Mouse (Mus musculus) hindbrain, embryonic 11.5 days (tissue): Measurements from ENCODE around the gene Usp2. TPM values are rescaled to one million over a fixed set of nuclear protein-coding genes. Genes with fewer than 3 reads are reported as not detected.

Source experiments
- ATAC-seq: fragments of 200-750 bp; cut with Nextera tagmentation; 2 replicates; pipeline ENCODE4 v1.8.0; 2017; ENCODE audit warnings: mild to moderate bottlenecking, moderate TSS enrichment, moderate library complexity; ENCODE audit not compliant: low FRiP score
- DNase-seq: peaks from one replicate; pipeline ENCODE4 v3.0.0-alpha.2; 2015; ENCODE audit warnings: low spot score
- H3K27ac ChIP-seq: fragments of 300-500 bp; sonication (generic); 2 replicates; pipeline ENCODE4 v1.5.1; 2014; ENCODE audit warnings: mild to moderate bottlenecking, low read depth, low read length
- H3K27me3 ChIP-seq: fragments of 300-500 bp; sonication (generic); 2 replicates; pipeline ENCODE4 v1.6.1; 2014; ENCODE audit warnings: mild to moderate bottlenecking, low read length, moderate library complexity, mixed read lengths; ENCODE audit not compliant: control insufficient read depth, insufficient read depth
- H3K36me3 ChIP-seq: fragments of 300-500 bp; sonication (generic); 2 replicates; pipeline ENCODE4 v1.6.1; 2014; ENCODE audit warnings: mild to moderate bottlenecking, low read length, moderate library complexity, mixed read lengths; ENCODE audit not compliant: control insufficient read depth, insufficient read depth
- H3K4me1 ChIP-seq: fragments of 300-500 bp; sonication (generic); replicated peaks from 2 replicates; pipeline ENCODE4 v1.6.1; 2014; ENCODE audit warnings: low read length, mixed read lengths; ENCODE audit not compliant: control insufficient read depth, insufficient read depth
- H3K4me2 ChIP-seq: fragments of 300-500 bp; sonication (generic); replicated peaks from 2 replicates; pipeline ENCODE4 v1.6.1; 2014; ENCODE audit warnings: mild to moderate bottlenecking, low read depth, low read length
- H3K4me3 ChIP-seq: fragments of 300-500 bp; sonication (generic); 2 replicates; pipeline ENCODE4 v1.5.1; 2014; ENCODE audit warnings: low read depth, low read length
- H3K9ac ChIP-seq: fragments of 300-500 bp; sonication (generic); 2 replicates; pipeline ENCODE4 v1.6.1; 2014; ENCODE audit warnings: low read depth, low read length
- H3K9me3 ChIP-seq: fragments of 300-500 bp; sonication (generic); 2 replicates; pipeline ENCODE4 v1.6.1; 2016; ENCODE audit warnings: low read length; ENCODE audit not compliant: control insufficient read depth
- WGBS: fragments of 180-500 bp; shearing (Covaris S2); extraction: QIAGEN DNeasy Blood & Tissue Kit; methylation state at CpG from one replicate; pipeline ENCODE4 v1.1.7; 2014; 5-methylcytosine and 5-hydroxymethylcytosine counted together
- polyA plus RNA-seq: library from polyadenylated mRNA; unstranded; fragments of >200 nt; fragmentation: Nextera tagmentation; extraction: Ambion mirVana; gene quantifications from 2 replicates; pipeline ENCODE4 v1.2.1, GENCODE M21; 2014

The Usp2 gene
- 11.4 and 13.9 TPM in 2 replicates for polyA plus RNA-seq

DNA sequence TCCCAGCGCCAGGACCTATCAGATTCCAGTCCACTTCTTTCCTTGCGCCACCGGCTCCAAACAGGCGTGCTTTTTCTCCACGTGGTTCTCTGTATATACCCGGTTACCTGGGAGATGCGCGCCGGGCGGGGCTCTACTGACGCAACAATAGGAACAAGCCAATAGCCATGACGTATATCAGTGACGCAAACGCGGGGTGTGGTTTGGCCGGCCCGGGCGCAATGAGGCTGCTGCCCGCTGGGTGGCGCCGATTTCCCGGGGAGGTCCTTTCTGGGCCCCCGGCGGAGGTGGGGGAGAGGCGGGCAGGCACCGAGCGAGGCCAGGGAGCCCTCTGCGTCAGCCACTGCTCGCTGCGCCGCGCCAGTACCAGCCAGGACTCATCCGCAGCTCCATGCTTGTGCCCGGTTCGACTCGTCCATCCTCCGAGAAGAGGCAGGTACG lies at the start of gene Usp2:
Gene Usp2, plus strand, starts transcription at position 237 of the 441 bp plus-strand sequence.
- Histone ChIP-seq H3K9ac (peak within 1 kb of the TSS; percentile 5; the same call in 1 of the 2 replicates), H3K4me3 (peak within 1 kb of the TSS; percentile 30), H3K27me3 (no peaks in the 10 kb centered on the region), H3K4me2 (peak within 1 kb of the TSS; percentile 42), H3K27ac (no peak within 1 kb of the TSS), H3K36me3 (no peaks in the 10 kb centered on the region), H3K9me3 (no peaks in the 10 kb centered on the region), H3K4me1 (peaks cover 12% of the 10 kb centered on the region)
- DNase-seq (peak; percentile 99), ATAC-seq (peak; percentile 97)
- WGBS: 0% methylated on average over 36 of the region's 38 CpGs

DNA sequence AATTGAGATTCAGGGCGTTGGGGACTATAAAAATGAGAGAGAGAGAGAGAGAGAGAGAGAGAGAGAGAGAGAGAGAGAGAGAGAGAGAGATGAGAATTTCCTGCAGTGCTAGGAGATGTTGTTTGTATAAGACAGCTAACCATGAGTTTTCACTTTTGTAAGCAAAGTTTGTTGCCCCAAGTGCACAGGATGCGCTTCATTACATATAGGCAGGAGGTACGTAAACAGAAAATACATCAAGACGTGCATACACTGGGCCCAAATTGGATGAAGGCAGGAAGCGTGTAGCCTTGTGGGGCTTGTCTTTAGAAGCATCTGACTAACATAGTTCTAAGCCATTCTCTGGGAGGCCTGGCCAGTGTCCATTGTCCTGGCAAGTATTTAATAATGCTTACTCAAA lies 49.0 kb upstream of the Usp2 start:
- Histone ChIP-seq H3K27ac (no peak overlapping the region), H3K4me1 (no peaks in the 10 kb centered on the region), H3K4me3 (no peak overlapping the region), H3K9me3 (no peaks in the 10 kb centered on the region), H3K27me3 (no peaks in the 10 kb centered on the region), H3K4me2 (no peak overlapping the region), H3K9ac (no peak overlapping the region), H3K36me3 (no peaks in the 10 kb centered on the region)
- DNase-seq (no peak), ATAC-seq (no peak)
- 82% methylated on average over 5 of the region's 5 CpGs for whole genome bisulfite sequencing

- no peaks in the 10 kb centered on the region for H3K27me3 ChIP-seq
- no peaks in the 10 kb centered on the region for H3K9me3 ChIP-seq
- H3K4me2 ChIP-seq: no peak overlapping the region
- WGBS: 90% methylated on average over 7 of the region's 7 CpGs
- no peaks in the 10 kb centered on the region for H3K36me3 ChIP-seq
- DNase-seq: no peak
- no peak overlapping the region for H3K9ac ChIP-seq
- H3K27ac ChIP-seq: no peak overlapping the region
- H3K4me1 ChIP-seq: no peaks in the 10 kb centered on the region
- ATAC-seq: no peak
- H3K4me3 ChIP-seq: no peak overlapping the region
Measured at GRCm38 (mm10) chr9:44020001-44020400, 46.8 kb upstream of the Usp2 start.

- Histone ChIP-seq H3K4me1 (no peaks in the 10 kb centered on the region), H3K4me3 (no peak overlapping the region), H3K4me2 (no peak overlapping the region), H3K27ac (no peak overlapping the region), H3K27me3 (no peaks in the 10 kb centered on the region), H3K9me3 (no peaks in the 10 kb centered on the region), H3K36me3 (no peaks in the 10 kb centered on the region), H3K9ac (no peak overlapping the region)
- ATAC-seq (no peak), DNase-seq (no peak)
- WGBS: 70% methylated on average over 8 of the region's 8 CpGs
Measured at GRCm38 (mm10) chr9:44022100-44022847, 44.5 kb upstream of the Usp2 start.

DNA sequence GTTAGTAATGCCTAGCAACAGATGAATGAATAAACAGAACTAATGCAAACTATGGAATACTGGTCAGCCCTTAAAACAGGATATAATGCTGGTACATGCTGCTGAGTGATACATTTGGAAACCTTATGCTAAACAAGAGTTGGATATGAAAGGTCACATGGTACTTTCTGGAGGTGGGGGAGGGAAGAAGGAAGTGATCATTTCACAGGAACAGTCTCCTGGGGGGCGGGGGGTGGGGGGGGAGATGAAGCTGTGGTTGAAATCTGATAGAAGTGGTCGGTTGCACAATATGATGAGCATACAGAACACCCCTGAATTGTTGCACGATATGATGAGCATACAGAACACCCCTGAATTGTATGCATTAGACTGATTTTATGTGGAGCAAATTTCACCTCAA lies 42.7 kb upstream of the Usp2 start:
- Histone ChIP-seq H3K9ac (no peak overlapping the region), H3K4me3 (no peak overlapping the region), H3K27ac (no peak overlapping the region), H3K4me2 (no peak overlapping the region), H3K9me3 (no peaks in the 10 kb centered on the region), H3K27me3 (no peaks in the 10 kb centered on the region), H3K4me1 (no peaks in the 10 kb centered on the region), H3K36me3 (no peaks in the 10 kb centered on the region)
- 80% methylated on average over 3 of the region's 3 CpGs for WGBS
- ATAC-seq (no peak), DNase-seq (no peak)

GRCm38 (mm10) chr9:44029580-44030236 lies 37.1 kb upstream of the Usp2 start:
- Histone ChIP-seq H3K9ac (no peak overlapping the region), H3K4me1 (no peaks in the 10 kb centered on the region), H3K36me3 (no peaks in the 10 kb centered on the region), H3K27ac (no peak overlapping the region), H3K4me3 (no peak overlapping the region), H3K27me3 (no peaks in the 10 kb centered on the region), H3K4me2 (no peak overlapping the region), H3K9me3 (no peaks in the 10 kb centered on the region)
- ATAC-seq (no peak), DNase-seq (no peak)
- WGBS: 66% methylated on average over 5 of the region's 5 CpGs

DNA sequence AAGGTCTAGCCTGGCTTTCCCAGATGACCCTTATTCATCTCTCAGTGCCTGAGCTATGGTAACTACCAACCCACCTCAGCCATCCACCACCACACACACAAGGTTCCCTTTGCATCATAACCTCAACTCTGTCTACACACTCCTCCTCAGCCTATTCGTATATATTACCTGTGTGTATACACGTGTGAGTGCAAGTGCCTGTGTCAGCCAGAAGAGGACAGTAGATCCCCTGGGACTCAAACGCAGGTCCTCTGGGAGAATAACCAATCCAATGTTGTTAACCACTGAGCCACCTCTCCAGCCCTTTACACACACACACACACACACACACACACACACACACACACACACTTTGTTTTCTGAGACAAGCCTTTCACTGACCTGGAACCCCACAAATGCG lies 36.2 kb upstream of the Usp2 start:
- Histone ChIP-seq H3K9ac (no peak overlapping the region), H3K9me3 (no peaks in the 10 kb centered on the region), H3K4me1 (no peaks in the 10 kb centered on the region), H3K4me3 (no peak overlapping the region), H3K4me2 (no peak overlapping the region), H3K36me3 (no peaks in the 10 kb centered on the region), H3K27me3 (no peaks in the 10 kb centered on the region), H3K27ac (no peak overlapping the region)
- ATAC-seq: no peak
- no peak for DNase-seq
- 85% methylated on average over 4 of the region's 4 CpGs for WGBS

DNA sequence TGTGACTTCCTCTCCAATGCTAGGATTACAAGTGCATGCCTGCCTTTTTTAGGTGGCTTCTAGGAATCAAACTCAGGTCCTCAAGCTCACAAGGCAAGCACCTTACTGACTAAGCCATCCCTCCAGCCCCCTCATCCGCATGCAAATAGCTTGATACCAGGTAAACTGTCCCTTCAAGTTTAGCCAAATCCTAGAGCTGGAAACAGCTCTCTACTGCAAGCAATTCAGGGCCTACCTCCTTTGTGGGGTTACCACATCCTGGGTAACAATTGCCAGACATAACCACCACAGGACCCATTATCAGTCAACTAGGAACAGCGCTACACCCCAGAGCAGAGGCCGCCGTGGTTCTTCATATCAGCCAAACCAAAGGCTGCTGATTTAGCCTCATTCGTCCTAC lies 35.7 kb upstream of the Usp2 start:
- H3K27ac ChIP-seq: no peak overlapping the region
- ATAC-seq (no peak), DNase-seq (no peak)
- H3K27me3 ChIP-seq: no peaks in the 10 kb centered on the region
- WGBS: 90% methylated on average over 5 of the region's 5 CpGs
- H3K9me3 ChIP-seq: no peaks in the 10 kb centered on the region
- no peak overlapping the region for H3K9ac ChIP-seq
- no peak overlapping the region for H3K4me3 ChIP-seq
- no peak overlapping the region for H3K4me2 ChIP-seq
- H3K36me3 ChIP-seq: no peaks in the 10 kb centered on the region
- H3K4me1 ChIP-seq: no peaks in the 10 kb centered on the region

DNA sequence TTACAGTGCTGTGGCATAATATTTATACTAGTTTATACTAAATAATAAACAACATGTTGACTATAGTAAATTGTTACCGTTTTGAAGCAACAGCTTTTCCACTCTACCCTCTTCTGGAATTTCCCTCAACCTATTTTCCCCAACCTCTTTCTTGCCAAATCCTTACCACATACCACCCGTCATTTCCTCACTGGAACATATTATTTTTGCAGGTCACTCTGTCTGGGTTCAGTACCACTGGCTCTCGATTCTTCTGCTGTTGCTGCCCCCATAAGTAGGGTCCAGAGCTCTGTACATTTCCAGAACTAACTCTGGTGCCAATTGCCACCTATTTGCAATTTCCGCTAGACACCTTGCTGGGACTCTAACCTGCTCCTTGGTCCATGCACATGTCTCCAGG lies 34.9 kb upstream of the Usp2 start:
- H3K4me1 ChIP-seq: no peaks in the 10 kb centered on the region
- no peaks in the 10 kb centered on the region for H3K36me3 ChIP-seq
- H3K9ac ChIP-seq: no peak overlapping the region
- H3K4me3 ChIP-seq: no peak overlapping the region
- H3K9me3 ChIP-seq: no peaks in the 10 kb centered on the region
- 83% methylated on average over 4 of the region's 4 CpGs for WGBS
- no peak overlapping the region for H3K4me2 ChIP-seq
- no peak overlapping the region for H3K27ac ChIP-seq
- H3K27me3 ChIP-seq: no peaks in the 10 kb centered on the region
- no peak for DNase-seq
- no peak for ATAC-seq
